Mouse (Mus musculus) heart, postnatal 0 days (tissue): ENCODE measurements around the gene Alg9. TPM values are rescaled to one million over a fixed set of nuclear protein-coding genes. Genes with fewer than 3 reads are reported as not detected.

Experiments
- ATAC-seq: fragments of 200-750 bp; cut with Nextera tagmentation; 2 replicates; pipeline ENCODE4 v1.8.0; 2017; ENCODE audit warnings: low read depth, moderate number of reproducible peaks, moderate library complexity; ENCODE audit not compliant: insufficient read depth
- DNase-seq: peaks from one replicate; pipeline ENCODE4 v3.0.0-alpha.2; 2016; ENCODE audit warnings: low spot score
- H3K27ac ChIP-seq: fragments of 300-500 bp; sonication (generic); 2 replicates; pipeline ENCODE4 v1.5.1; 2014; ENCODE audit warnings: low read depth, mild to moderate bottlenecking
- H3K27me3 ChIP-seq: fragments of 300-500 bp; sonication (generic); 2 replicates; pipeline ENCODE4 v1.6.1; 2014; ENCODE audit warnings: low read length, mixed read lengths; ENCODE audit not compliant: control insufficient read depth, insufficient read depth
- H3K36me3 ChIP-seq: fragments of 300-500 bp; sonication (generic); replicated peaks from 2 replicates; pipeline ENCODE4 v1.6.1; 2014; ENCODE audit warnings: low read length, mixed read lengths; ENCODE audit not compliant: control insufficient read depth, insufficient read depth
- H3K4me1 ChIP-seq: fragments of 300-500 bp; sonication (generic); 2 replicates; pipeline ENCODE4 v1.6.1; 2014; ENCODE audit warnings: antibody characterized with exemption; ENCODE audit not compliant: control insufficient read depth, insufficient read depth
- H3K4me2 ChIP-seq: fragments of 300-500 bp; sonication (generic); 2 replicates; pipeline ENCODE4 v1.6.1; 2014; ENCODE audit warnings: low read depth, mild to moderate bottlenecking, low read length, moderate library complexity
- H3K4me3 ChIP-seq: fragments of 300-500 bp; sonication (generic); 2 replicates; pipeline ENCODE4 v1.5.1; 2014; ENCODE audit warnings: low read depth, low read length
- H3K9ac ChIP-seq: fragments of 300-500 bp; sonication (generic); replicated peaks from 2 replicates; pipeline ENCODE4 v1.6.1; 2014; ENCODE audit warnings: low read depth, low read length, mixed read lengths
- H3K9me3 ChIP-seq: fragments of 300-500 bp; sonication (generic); replicated peaks from 2 replicates; pipeline ENCODE4 v1.6.1; 2016; ENCODE audit warnings: low read length; ENCODE audit not compliant: control insufficient read depth
- CTCF ChIP-seq: IDR thresholded peaks from 2 replicates; pipeline ENCODE4 v1.5.1; 2016; ENCODE audit warnings: antibody characterized with exemption, control low read depth, low read depth
- EP300 ChIP-seq: IDR thresholded peaks from 2 replicates; pipeline ENCODE4 v1.6.1; 2016; ENCODE audit warnings: antibody characterized with exemption, low read depth
- WGBS: fragments of 180-500 bp; shearing (Covaris S2); extraction: QIAGEN DNeasy Blood & Tissue Kit; methylation state at CpG from one replicate; pipeline ENCODE4 v1.1.7; 2014; 5-methylcytosine and 5-hydroxymethylcytosine counted together
- polyA plus RNA-seq: library from polyadenylated mRNA; unstranded; fragments of >200 nt; fragmentation: Nextera tagmentation; extraction: Ambion mirVana; gene quantifications from 2 replicates; pipeline ENCODE4 v1.2.1, GENCODE M21; 2015
- total RNA-seq: library from RNA; depleted of rRNA; stranded (reverse); fragments of >200 nt; gene quantifications from 2 replicates; pipeline ENCODE4 v1.2.3, GENCODE M21; 2014; ENCODE audit warnings: low replicate concordance

Gene Alg9
- total and polyA plus RNA-seq, 2 experiments from 2014 or later = 11.4 to 23.9 TPM

DNA sequence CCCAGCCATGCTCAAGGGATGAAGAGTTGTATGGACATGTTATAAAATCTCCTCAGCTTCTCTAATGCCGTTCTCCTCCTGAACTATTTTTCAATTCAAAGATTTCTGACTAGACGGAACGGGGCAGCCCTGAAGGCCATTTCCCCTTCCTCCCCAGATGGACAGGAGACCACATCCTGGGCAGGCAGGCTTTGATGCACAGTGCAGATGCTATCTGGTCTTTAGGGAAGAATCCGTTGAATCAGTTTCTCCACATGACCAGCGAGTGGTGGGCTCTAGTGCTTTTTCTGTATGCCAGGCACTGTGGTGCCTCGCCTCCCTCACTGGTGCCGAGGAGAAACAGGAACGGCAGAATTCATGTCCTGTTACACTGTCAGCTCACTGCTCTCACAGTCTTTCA, 59.0 kb downstream of the Alg9 start:
- no peaks in the 10 kb centered on the region for H3K9me3 ChIP-seq
- no peak overlapping the region for H3K27ac ChIP-seq
- no peak for ATAC-seq
- no peak overlapping the region for H3K9ac ChIP-seq
- WGBS = 67% methylated on average over 8 of the region's 8 CpGs
- no peak overlapping the region for H3K4me2 ChIP-seq
- no peaks in the 10 kb centered on the region for H3K4me1 ChIP-seq
- DNase-seq = no peak
- no peaks in the 10 kb centered on the region for H3K27me3 ChIP-seq
- H3K4me3 ChIP-seq = no peak overlapping the region
- 0 out of 2 replicates have a peak, but pooled peaks cover 7% of the 10 kb centered on the region for H3K36me3 ChIP-seq
- no peak for TF ChIP-seq EP300
- TF ChIP-seq CTCF = no peak

DNA sequence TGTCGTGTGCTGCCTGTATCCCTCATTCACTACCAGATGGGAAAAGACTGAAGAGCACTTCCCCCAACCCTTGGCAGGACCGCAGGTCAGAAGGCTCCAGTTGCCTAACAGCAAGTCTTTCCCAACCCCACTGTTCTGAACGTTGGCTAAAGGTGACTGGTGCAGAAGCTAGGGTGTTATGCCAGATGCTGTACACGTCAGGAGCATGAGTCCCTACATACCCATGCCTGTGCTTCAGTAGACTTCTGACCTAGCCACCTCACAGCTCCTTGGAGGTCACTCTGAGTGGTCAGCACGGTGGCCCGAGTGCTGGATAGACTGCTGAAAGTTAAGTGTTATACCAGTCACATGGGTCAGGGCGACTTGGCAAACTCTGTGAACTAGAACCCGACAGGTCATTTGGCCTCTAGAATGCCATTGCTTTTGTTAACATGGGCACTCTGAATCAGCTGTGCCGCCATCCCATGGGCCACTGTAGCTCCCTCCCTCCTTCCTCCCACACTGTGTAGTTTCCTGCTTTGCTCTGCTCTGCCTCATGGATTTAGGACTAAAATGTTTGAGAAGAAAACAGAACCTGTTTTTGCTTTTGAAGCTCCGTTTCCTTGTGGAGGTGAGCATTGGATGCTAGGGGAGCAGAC, 60.4 kb downstream of the Alg9 start:
- DNase-seq (no peak), ATAC-seq (no peak)
- Histone ChIP-seq H3K4me1 (no peaks in the 10 kb centered on the region), H3K4me3 (no peak overlapping the region), H3K4me2 (no peak overlapping the region), H3K36me3 (0 out of 2 replicates have a peak, but pooled peaks cover 7% of the 10 kb centered on the region), H3K9me3 (no peaks in the 10 kb centered on the region), H3K27me3 (no peaks in the 10 kb centered on the region), H3K9ac (no peak overlapping the region), H3K27ac (no peak overlapping the region)
- no peak for TF ChIP-seq EP300
- TF ChIP-seq CTCF = no peak
- WGBS = 79% methylated on average over 10 of the region's 10 CpGs

DNA sequence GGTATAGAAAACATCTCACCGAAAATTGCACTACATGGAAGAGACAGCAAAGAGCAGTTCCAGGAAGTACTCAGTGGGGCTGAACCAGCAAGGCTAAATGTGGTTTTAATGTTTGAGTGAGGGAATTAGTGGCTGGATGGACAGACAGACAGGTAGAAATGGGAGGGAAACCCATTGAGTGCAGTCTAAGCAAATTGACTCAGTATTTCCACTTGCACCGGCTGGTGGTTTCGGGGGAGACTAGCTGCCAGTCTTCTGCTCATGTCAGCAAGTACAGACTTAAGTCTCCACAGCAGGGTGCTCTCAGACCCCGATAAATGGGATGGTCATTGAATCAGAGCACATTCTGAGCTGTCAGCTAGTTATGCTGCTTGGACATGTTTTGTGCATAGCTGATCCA, 61.3 kb downstream of the Alg9 start:
- Histone ChIP-seq H3K9me3 (no peaks in the 10 kb centered on the region), H3K9ac (no peak overlapping the region), H3K36me3 (0 out of 2 replicates have a peak, but pooled peaks cover 7% of the 10 kb centered on the region), H3K4me2 (no peak overlapping the region), H3K4me3 (no peak overlapping the region), H3K27ac (no peak overlapping the region), H3K4me1 (no peaks in the 10 kb centered on the region), H3K27me3 (no peaks in the 10 kb centered on the region)
- 73% methylated on average over 4 of the region's 4 CpGs for WGBS
- no peak for ATAC-seq
- DNase-seq = no peak
- TF ChIP-seq EP300 (no peak), CTCF (no peak)

DNA sequence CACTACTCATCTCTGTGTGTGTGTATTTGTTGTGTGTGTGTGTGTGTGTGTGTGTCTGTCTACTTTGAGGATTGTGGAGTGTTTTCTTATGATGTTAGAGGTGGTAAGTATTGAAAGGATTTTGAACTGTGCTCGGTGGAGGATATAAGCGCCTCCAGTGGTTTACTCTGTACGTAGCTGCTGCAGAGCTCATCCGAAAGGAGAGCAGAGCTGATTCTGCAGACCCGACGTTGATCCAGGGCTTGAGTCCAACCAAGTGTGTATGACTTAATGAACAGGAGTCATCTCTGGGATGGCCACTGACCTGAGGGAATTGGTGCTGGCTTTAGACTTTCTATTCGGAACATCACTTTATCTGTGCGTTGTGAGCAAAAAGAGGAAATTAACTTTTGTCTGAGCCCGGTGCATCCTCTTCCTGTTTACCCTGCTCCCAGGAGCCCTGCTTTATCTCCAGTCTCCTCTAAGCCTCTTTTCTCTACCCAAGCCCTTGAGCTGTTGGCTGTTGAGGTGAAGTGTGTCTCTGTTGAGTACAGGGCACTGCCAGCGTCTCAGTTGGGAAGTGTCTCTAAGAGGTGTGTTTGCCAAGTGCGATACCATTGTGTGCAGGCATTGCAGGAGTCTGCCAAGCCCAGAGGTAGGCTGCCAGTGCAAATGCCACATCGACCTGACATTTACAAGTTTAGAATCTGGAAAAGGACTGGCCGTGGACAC, 66.4 kb downstream of the Alg9 start:
- DNase-seq (no peak), ATAC-seq (no peak)
- no peak overlapping the region for H3K9ac ChIP-seq
- peaks cover 18% of the 10 kb centered on the region for H3K36me3 ChIP-seq
- H3K4me2 ChIP-seq = no peak overlapping the region
- H3K27me3 ChIP-seq = no peaks in the 10 kb centered on the region
- no peaks in the 10 kb centered on the region for H3K4me1 ChIP-seq
- TF ChIP-seq CTCF (no peak), EP300 (no peak)
- no peaks in the 10 kb centered on the region for H3K9me3 ChIP-seq
- 55% methylated on average over 13 of the region's 13 CpGs for WGBS
- no peak overlapping the region for H3K27ac ChIP-seq
- H3K4me3 ChIP-seq = no peak overlapping the region

DNA sequence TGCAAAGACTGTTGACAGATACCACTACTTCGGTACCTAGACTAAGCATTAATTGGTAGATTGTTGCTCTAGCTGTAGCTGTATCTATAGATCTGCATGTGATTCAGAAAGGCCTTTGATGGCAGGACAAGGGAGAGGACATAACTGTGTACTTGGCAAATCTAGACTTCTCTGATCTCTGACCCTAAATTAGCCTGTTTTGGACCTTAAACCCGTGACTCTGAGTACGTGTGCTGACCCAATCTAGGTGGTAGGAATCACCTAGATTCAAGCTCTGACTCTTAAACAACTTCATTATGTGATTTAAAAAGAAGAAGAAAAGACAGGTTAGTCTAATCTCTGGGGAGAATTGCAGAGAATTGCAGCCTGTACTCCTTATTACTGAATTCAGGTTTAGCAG, 70.3 kb downstream of the Alg9 start, which contains the start of gene Ppp2r1b:
Gene Ppp2r1b, plus strand, starts transcription at position 221 of the 400 bp plus-strand sequence.
- no peak within 1 kb of the TSS for H3K4me3 ChIP-seq
- H3K9ac ChIP-seq = no peak within 1 kb of the TSS
- no peaks in the 10 kb centered on the region for H3K27me3 ChIP-seq
- no peak within 1 kb of the TSS for H3K4me2 ChIP-seq
- DNase-seq = no peak
- H3K9me3 ChIP-seq = no peaks in the 10 kb centered on the region
- no peak for ATAC-seq
- no peak for TF ChIP-seq EP300
- TF ChIP-seq CTCF = no peak
- H3K36me3 ChIP-seq = peaks cover 11% of the 10 kb centered on the region
- no peaks in the 10 kb centered on the region for H3K4me1 ChIP-seq
- WGBS = 91% methylated on average over 3 of the region's 3 CpGs
- no peak within 1 kb of the TSS for H3K27ac ChIP-seq
